Mouse (Mus musculus): ENCODE results near the gene Abi3. TPM values are rescaled to one million over a fixed set of nuclear protein-coding genes. Genes with fewer than 3 reads are reported as not detected.

Gene Abi3
- polyA plus RNA-seq, 1 experiment = 141 TPM

DNA sequence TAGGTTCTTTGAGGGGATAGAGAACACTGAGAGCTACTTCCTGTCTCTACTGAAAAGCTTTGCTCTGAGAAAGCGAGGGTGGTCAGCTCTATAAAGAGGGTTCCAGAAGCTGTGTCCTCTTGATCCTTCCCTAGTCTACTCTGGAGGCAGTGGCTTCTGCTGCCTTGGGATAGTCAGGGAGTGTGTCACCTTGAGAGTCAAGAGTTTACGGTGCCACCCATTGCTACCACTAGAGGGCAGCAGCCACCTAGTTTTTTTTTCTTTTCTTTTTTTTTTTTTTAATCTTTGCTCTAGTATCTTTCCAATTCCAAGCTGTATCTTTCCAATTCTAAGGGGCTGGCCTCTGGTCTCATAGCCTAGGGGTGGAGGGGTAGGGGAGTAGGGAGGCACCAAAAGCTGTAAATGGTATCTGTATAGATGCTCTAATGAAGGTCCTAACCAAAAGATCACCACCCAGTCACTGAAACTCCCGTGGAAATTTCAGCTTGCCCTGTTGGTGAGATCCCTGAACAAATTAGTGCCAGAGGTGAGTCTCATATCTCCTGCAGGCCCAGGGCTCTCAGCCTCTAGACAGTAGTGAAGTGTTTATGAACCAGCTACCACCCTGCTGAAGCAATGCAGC lies 14.7 kb downstream of the Abi3 start:
- 7% methylated on average over 3 of the region's 3 CpGs for WGBS
- no peak overlapping the region for H3K4me3 ChIP-seq (replicated peaks; ENCODE audit: extremely low read depth, low read depth, low read length)
- peaks cover 4% of the 10 kb centered on the region; the same call in 1 of the 2 replicates for H3K4me1 ChIP-seq (ENCODE audit: control insufficient read depth, insufficient read depth, low read length)
- TF ChIP-seq POLR2A (IDR thresholded peaks at IDR 0.05; ENCODE audit: borderline replicate concordance, extremely low read depth, low read depth, low read length) = 0 out of 2 replicates have a peak, but pooled peaks have one; percentile 1
- peak; percentile 60 for TF ChIP-seq CTCF (IDR thresholded peaks at IDR 0.05; ENCODE audit: insufficient read depth, low read length)
- peak; percentile 71 for DNase-seq

DNA sequence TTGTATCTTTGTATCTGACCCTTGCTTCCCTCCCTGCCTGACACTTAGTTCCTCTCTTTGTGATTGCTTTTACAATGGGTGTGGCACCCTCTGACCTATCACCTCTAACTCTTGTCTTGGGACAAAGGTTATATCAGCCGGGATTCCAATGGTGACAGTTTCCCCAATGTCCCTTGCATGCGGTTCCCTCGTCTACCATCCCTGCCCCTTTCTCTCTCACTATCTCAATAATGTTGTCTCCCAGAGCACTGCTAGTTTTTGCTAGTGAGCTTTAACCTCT lies 15.2 kb downstream of the Abi3 start:
- Histone ChIP-seq H3K4me1 (ENCODE audit: control insufficient read depth, insufficient read depth, low read length) (peaks cover 4% of the 10 kb centered on the region; the same call in 1 of the 2 replicates), H3K4me3 (replicated peaks; ENCODE audit: extremely low read depth, low read depth, low read length) (no peak overlapping the region)
- DNase-seq = no peak
- no peak for TF ChIP-seq CTCF (IDR thresholded peaks at IDR 0.05; ENCODE audit: insufficient read depth, low read length)
- peak; percentile 22; the same call in 1 of the 2 replicates for TF ChIP-seq POLR2A (IDR thresholded peaks at IDR 0.05; ENCODE audit: borderline replicate concordance, extremely low read depth, low read depth, low read length)
- WGBS = 17% methylated on average over 3 of the region's 3 CpGs

GRCm38 (mm10) chr11:95826317-95827167 lies 15.7 kb downstream of the Abi3 start:
- WGBS = 48% methylated on average over 6 of the region's 6 CpGs
- no peak for TF ChIP-seq CTCF (IDR thresholded peaks at IDR 0.05; ENCODE audit: insufficient read depth, low read length)
- no peak for TF ChIP-seq POLR2A (IDR thresholded peaks at IDR 0.05; ENCODE audit: borderline replicate concordance, extremely low read depth, low read depth, low read length)
- Histone ChIP-seq H3K4me3 (replicated peaks; ENCODE audit: extremely low read depth, low read depth, low read length) (no peak overlapping the region), H3K4me1 (ENCODE audit: control insufficient read depth, insufficient read depth, low read length) (peaks cover 4% of the 10 kb centered on the region; the same call in 1 of the 2 replicates)
- DNase-seq = no peak

GRCm38 (mm10) chr11:95825625-95826024 lies 16.7 kb downstream of the Abi3 start:
- no peak for TF ChIP-seq POLR2A (IDR thresholded peaks at IDR 0.05; ENCODE audit: borderline replicate concordance, extremely low read depth, low read depth, low read length)
- TF ChIP-seq CTCF (IDR thresholded peaks at IDR 0.05; ENCODE audit: insufficient read depth, low read length) = no peak
- no peak overlapping the region for H3K4me3 ChIP-seq (replicated peaks; ENCODE audit: extremely low read depth, low read depth, low read length)
- peaks cover 4% of the 10 kb centered on the region; the same call in 1 of the 2 replicates for H3K4me1 ChIP-seq (ENCODE audit: control insufficient read depth, insufficient read depth, low read length)
- WGBS = 38% methylated on average over 3 of the region's 3 CpGs
- no peak for DNase-seq

DNA sequence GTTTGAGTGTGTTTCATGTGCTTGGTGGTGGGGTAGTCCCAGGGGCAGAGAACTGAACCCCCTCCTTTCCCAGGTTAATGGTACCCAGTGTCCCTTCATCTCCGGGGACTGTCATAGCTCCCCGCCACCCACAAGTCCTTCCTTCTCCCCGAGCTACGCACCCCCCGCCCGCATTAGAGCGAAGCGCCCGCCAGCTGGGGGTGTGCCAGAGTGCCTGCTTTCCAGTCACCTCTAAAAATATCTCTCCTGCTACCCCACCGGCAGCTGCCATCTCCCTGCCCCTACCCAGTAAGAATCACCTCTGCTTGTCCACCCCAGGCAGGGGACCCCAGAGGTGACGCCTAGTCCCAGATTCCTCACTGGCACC lies 17.4 kb downstream of the Abi3 start:
- peaks cover 4% of the 10 kb centered on the region; the same call in 1 of the 2 replicates for H3K4me1 ChIP-seq (ENCODE audit: control insufficient read depth, insufficient read depth, low read length)
- WGBS = 3% methylated on average over 11 of the region's 11 CpGs
- peak; percentile 58 for DNase-seq
- TF ChIP-seq POLR2A (IDR thresholded peaks at IDR 0.05; ENCODE audit: borderline replicate concordance, extremely low read depth, low read depth, low read length) (no peak), CTCF (IDR thresholded peaks at IDR 0.05; ENCODE audit: insufficient read depth, low read length) (no peak)
- peak overlapping the region; percentile 83 for H3K4me3 ChIP-seq (replicated peaks; ENCODE audit: extremely low read depth, low read depth, low read length)

DNA sequence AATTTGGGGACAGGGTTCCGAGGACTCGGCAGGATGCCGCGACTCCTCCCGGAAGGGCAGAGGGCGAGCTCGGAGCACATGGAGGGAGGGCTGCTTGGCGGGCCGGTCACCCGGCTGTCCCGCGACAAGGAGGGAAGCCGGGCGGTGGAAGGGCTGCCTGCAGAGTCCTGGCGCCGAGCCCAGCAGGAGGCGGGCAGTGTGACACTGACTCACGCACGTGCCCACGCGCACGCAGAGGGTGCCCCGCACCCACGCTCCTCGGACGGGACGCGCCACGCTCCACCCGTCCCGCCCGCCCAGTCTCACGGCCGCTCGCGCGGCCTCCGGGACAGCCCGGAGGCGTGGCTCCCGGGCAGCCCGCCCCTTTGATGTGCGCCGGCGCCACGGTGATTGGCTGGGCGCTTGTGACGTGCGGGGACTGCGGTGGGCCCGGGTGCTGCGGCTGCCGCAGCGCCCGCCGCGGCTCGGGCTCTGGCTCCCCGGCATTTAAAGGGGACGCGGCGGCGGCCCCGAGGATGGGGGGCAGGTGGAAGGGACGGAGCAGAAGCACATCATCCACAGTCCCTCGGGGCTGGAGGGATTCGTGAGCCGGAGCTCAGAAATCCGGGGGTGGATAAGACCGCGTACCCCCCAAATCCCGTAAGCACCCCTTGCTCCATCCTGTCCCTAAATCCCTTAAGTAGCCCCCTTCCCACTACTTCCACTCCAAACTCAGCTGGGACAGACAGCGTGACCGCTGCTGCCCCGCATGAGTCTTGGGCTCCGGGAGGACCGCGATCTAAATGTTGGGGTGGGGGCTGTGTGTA lies 18.0 kb downstream of the Abi3 start, which contains the start of gene Phospho1:
Phospho1 (plus strand) TSS at position 429 of the 806 bp plus-strand sequence.
- Histone ChIP-seq H3K4me1 (ENCODE audit: control insufficient read depth, insufficient read depth, low read length) (peaks cover 4% of the 10 kb centered on the region; the same call in 1 of the 2 replicates), H3K4me3 (replicated peaks; ENCODE audit: extremely low read depth, low read depth, low read length) (peak within 1 kb of the TSS; percentile 84)
- TF ChIP-seq POLR2A (IDR thresholded peaks at IDR 0.05; ENCODE audit: borderline replicate concordance, extremely low read depth, low read depth, low read length) (peak; percentile 58; the same call in 1 of the 2 replicates), CTCF (IDR thresholded peaks at IDR 0.05; ENCODE audit: insufficient read depth, low read length) (no peak)
- peak; percentile 90 for DNase-seq
- WGBS = under 1% methylated on average over 77 of the region's 78 CpGs

DNA sequence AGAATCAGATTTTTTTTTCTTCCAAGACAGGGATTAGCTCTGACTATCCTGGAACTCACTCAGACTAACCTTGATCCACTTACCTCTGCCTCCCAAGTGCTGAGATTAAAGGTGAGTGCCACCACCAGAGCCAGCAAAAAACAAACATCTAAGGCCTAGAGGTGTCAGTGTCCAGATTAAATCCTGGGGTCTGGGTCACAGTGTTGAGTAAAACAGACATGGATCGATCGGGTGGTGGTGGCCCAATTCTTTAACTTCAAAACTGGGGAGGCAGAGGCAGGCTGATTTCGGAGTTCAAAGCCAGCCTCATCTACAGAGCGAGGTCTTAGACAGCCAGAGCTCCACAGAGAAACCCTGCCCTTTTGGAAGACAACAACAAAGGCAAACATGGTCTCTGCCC lies 19.8 kb downstream of the Abi3 start:
- Histone ChIP-seq H3K4me1 (ENCODE audit: control insufficient read depth, insufficient read depth, low read length) (peaks cover 4% of the 10 kb centered on the region; the same call in 1 of the 2 replicates), H3K4me3 (replicated peaks; ENCODE audit: extremely low read depth, low read depth, low read length) (no peak overlapping the region)
- 94% methylated on average over 4 of the region's 4 CpGs for WGBS
- TF ChIP-seq POLR2A (IDR thresholded peaks at IDR 0.05; ENCODE audit: borderline replicate concordance, extremely low read depth, low read depth, low read length) = no peak
- no peak for TF ChIP-seq CTCF (IDR thresholded peaks at IDR 0.05; ENCODE audit: insufficient read depth, low read length)
- no peak for DNase-seq

DNA sequence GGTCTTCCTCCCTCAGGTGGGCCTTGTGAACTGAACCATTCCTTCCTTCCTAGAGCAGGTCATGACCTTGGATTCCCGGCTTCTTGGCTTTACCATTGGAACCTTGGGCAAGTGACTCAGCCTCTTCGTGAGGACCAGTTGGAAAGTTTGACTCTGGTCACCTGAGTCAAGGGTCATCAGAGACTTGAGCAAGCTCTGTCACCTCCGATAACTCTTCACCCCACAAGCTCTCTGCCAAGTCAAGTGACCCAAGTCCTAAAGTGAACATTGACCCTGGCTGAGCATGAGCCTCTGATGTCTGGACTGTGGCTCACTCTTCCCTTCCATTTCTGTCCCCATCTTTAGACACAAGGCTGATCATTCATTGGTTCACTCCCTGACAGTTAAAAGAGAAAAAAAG lies 20.8 kb downstream of the Abi3 start:
- H3K4me1 ChIP-seq (ENCODE audit: control insufficient read depth, insufficient read depth, low read length) = peaks cover 4% of the 10 kb centered on the region; the same call in 1 of the 2 replicates
- no peak for DNase-seq
- TF ChIP-seq POLR2A (IDR thresholded peaks at IDR 0.05; ENCODE audit: borderline replicate concordance, extremely low read depth, low read depth, low read length) (no peak), CTCF (IDR thresholded peaks at IDR 0.05; ENCODE audit: insufficient read depth, low read length) (no peak)
- WGBS = 77% methylated on average over 3 of the region's 3 CpGs
- H3K4me3 ChIP-seq (replicated peaks; ENCODE audit: extremely low read depth, low read depth, low read length) = no peak overlapping the region

GRCm38 (mm10) chr11:95819138-95819537 lies 23.1 kb downstream of the Abi3 start:
- 71% methylated on average over 8 of the region's 8 CpGs for WGBS
- TF ChIP-seq CTCF (IDR thresholded peaks at IDR 0.05; ENCODE audit: insufficient read depth, low read length) (no peak), POLR2A (IDR thresholded peaks at IDR 0.05; ENCODE audit: borderline replicate concordance, extremely low read depth, low read depth, low read length) (no peak)
- H3K4me3 ChIP-seq (replicated peaks; ENCODE audit: extremely low read depth, low read depth, low read length) = no peak overlapping the region
- H3K4me1 ChIP-seq (ENCODE audit: control insufficient read depth, insufficient read depth, low read length) = no peaks in the 10 kb centered on the region
- no peak for DNase-seq

Data from lung, adult 2 months (tissue).